Mouse (Mus musculus): ENCODE measurements around the gene Plekha5. TPM values are rescaled to one million over a fixed set of nuclear protein-coding genes. Genes with fewer than 3 reads are reported as not detected.

Gene Plekha5
- total and polyA plus RNA-seq, 2 experiments from 2014 or later = 24.2 to 28.8 TPM

GRCm38 (mm10) chr6:140402766-140403310, 21.0 kb upstream of the Plekha5 start:
- H3K36me3 ChIP-seq (ENCODE audit: insufficient read depth, low read length) = no peaks in the 10 kb centered on the region

DNA sequence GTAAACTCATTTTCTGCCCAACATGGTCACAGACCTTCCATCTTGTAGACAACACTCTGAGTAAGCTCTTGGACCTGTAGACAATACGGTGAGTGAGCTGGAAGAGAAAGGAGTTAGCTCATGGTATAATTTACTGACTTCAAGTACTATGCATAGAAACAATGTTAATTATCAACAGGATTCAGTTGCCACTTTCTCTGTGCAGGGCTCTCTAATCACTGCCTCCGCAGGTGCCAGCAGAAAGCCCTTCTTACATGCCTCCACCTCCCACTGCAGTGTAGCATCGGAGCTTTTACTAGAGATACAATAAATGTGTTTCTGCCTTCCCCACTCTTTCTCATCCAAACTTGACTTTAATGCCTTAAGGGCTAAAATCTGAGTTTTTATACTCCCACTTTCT, 11.9 kb upstream of the Plekha5 start:
- Histone ChIP-seq H3K4me2 (ENCODE audit: low read depth, low read length, poor library complexity, severe bottlenecking) (no peak overlapping the region), H3K27ac (ENCODE audit: low read depth, low read length) (no peak overlapping the region), H3K9me3 (ENCODE audit: low read length) (no peaks in the 10 kb centered on the region), H3K4me1 (ENCODE audit: insufficient read depth, low read length) (no peaks in the 10 kb centered on the region), H3K9ac (replicated peaks; ENCODE audit: low read length, poor library complexity, severe bottlenecking) (no peak overlapping the region), H3K36me3 (ENCODE audit: insufficient read depth, low read length) (no peaks in the 10 kb centered on the region), H3K27me3 (ENCODE audit: insufficient read depth, low read length) (no peaks in the 10 kb centered on the region), H3K4me3 (ENCODE audit: low read depth, low read length) (no peak overlapping the region)
- ATAC-seq (ENCODE audit: low FRiP score) (no peak), DNase-seq (ENCODE audit: low spot score) (no peak)
- WGBS = 70% methylated on average over 3 of the region's 3 CpGs
- no peak for TF ChIP-seq CTCF (IDR thresholded peaks at IDR 0.05)

More at GRCm38 (mm10) chr6:140402766-140403310, 21.0 kb upstream of the Plekha5 start:
- ATAC-seq (ENCODE audit: low FRiP score) (no peak), DNase-seq (ENCODE audit: low spot score) (no peak)
- 89% methylated on average over 13 of the region's 13 CpGs for WGBS
- no peak overlapping the region for H3K9ac ChIP-seq (replicated peaks; ENCODE audit: low read length, poor library complexity, severe bottlenecking)
- TF ChIP-seq CTCF (IDR thresholded peaks at IDR 0.05) = no peak
- H3K4me2 ChIP-seq (ENCODE audit: low read depth, low read length, poor library complexity, severe bottlenecking) = no peak overlapping the region
- H3K27me3 ChIP-seq (ENCODE audit: insufficient read depth, low read length) = no peaks in the 10 kb centered on the region
- no peak overlapping the region for H3K4me3 ChIP-seq (ENCODE audit: low read depth, low read length)
- no peaks in the 10 kb centered on the region for H3K9me3 ChIP-seq (ENCODE audit: low read length)
- H3K4me1 ChIP-seq (ENCODE audit: insufficient read depth, low read length) = no peaks in the 10 kb centered on the region
- H3K27ac ChIP-seq (ENCODE audit: low read depth, low read length) = no peak overlapping the region

GRCm38 (mm10) chr6:140423041-140423845, 611 bp upstream of the Plekha5 start:
- no peak for DNase-seq (ENCODE audit: low spot score)
- Histone ChIP-seq H3K4me2 (ENCODE audit: low read depth, low read length, poor library complexity, severe bottlenecking) (peak overlapping the region; percentile 79), H3K36me3 (ENCODE audit: insufficient read depth, low read length) (no peaks in the 10 kb centered on the region), H3K9me3 (ENCODE audit: low read length) (no peaks in the 10 kb centered on the region), H3K9ac (replicated peaks; ENCODE audit: low read length, poor library complexity, severe bottlenecking) (peak overlapping the region; percentile 98), H3K27me3 (ENCODE audit: insufficient read depth, low read length) (no peaks in the 10 kb centered on the region), H3K4me3 (ENCODE audit: low read depth, low read length) (peak overlapping the region; percentile 100), H3K27ac (ENCODE audit: low read depth, low read length) (peak overlapping the region; percentile 93), H3K4me1 (ENCODE audit: insufficient read depth, low read length) (peaks cover 8% of the 10 kb centered on the region; the same call in 1 of the 2 replicates)
- no peak for ATAC-seq (ENCODE audit: low FRiP score)
- TF ChIP-seq CTCF (IDR thresholded peaks at IDR 0.05) = no peak
- WGBS = 6% methylated on average over 29 of the region's 29 CpGs

DNA sequence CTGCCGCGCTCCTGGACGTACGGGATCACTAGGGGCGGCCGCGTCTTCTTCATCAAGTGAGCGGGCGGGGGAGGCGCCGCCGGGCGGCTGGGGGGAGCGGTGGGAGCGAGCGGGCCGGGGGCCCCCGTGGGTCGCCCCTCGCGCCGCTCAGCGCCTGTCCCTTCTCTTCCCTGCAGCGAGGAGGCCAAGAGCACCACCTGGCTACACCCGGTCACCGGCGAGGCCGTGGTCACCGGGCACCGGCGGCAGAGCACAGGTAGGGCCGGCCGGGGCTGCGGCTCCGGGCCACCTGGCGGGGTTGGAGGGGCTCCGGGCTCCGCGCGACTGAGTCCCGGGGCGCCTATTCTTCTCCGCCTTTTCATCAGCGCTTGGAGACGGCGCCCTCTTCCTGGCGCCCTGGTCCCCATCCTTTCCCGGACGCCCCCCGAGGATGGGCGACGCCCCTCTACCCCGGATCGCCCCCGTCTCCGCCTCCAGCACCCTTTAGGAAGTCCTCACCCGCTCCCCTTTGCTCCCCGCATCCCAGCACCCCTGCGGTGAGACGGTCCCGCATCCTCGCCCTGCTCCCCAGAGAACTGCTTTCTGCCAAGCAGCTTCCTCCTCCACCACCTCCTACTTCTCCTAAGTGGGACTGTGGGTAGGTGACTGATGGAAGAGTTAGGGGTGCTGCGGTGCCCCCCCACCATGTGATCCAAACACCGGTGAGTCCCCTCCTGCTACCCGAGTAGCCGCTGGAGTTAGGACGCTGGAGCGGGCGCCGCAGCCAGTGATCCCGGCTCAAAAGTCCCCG, 542 bp downstream of the Plekha5 start:
- no peak; the same call in 1 of the 2 replicates for TF ChIP-seq CTCF (IDR thresholded peaks at IDR 0.05)
- DNase-seq (ENCODE audit: low spot score) (peak; percentile 32), ATAC-seq (ENCODE audit: low FRiP score) (peak; percentile 76)
- no peaks in the 10 kb centered on the region for H3K9me3 ChIP-seq (ENCODE audit: low read length)
- H3K36me3 ChIP-seq (ENCODE audit: insufficient read depth, low read length) = no peaks in the 10 kb centered on the region
- peak overlapping the region; percentile 93 for H3K27ac ChIP-seq (ENCODE audit: low read depth, low read length)
- peak overlapping the region; percentile 100 for H3K4me3 ChIP-seq (ENCODE audit: low read depth, low read length)
- H3K27me3 ChIP-seq (ENCODE audit: insufficient read depth, low read length) = no peaks in the 10 kb centered on the region
- peak overlapping the region; percentile 79 for H3K4me2 ChIP-seq (ENCODE audit: low read depth, low read length, poor library complexity, severe bottlenecking)
- peaks cover 8% of the 10 kb centered on the region; the same call in 1 of the 2 replicates for H3K4me1 ChIP-seq (ENCODE audit: insufficient read depth, low read length)
- under 1% methylated on average over 43 of the region's 72 CpGs for WGBS
- peak overlapping the region; percentile 98 for H3K9ac ChIP-seq (replicated peaks; ENCODE audit: low read length, poor library complexity, severe bottlenecking)

DNA sequence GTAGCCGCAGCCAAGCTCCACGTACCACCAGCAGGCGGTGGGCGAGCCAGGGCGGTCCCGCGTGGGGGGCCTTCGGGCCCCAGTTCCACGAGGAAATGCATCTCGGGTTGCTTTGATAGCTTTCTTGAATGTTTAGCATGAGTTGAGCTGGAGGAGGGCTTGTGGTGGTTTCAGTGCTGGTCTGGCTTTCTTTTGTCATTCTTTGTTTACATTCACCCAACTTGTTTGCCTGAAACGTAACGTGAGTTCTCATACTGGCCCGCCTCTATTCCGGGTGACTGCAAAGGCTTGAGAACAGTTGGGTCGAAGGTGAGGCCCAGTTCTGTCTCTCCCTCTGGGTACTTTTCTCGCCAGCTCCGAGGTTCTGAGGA, 1.1 kb downstream of the Plekha5 start:
- peak overlapping the region; percentile 79 for H3K4me2 ChIP-seq (ENCODE audit: low read depth, low read length, poor library complexity, severe bottlenecking)
- ATAC-seq (ENCODE audit: low FRiP score) = no peak; the same call in 1 of the 2 replicates
- H3K9ac ChIP-seq (replicated peaks; ENCODE audit: low read length, poor library complexity, severe bottlenecking) = peak overlapping the region; percentile 98
- H3K9me3 ChIP-seq (ENCODE audit: low read length) = no peaks in the 10 kb centered on the region
- H3K4me1 ChIP-seq (ENCODE audit: insufficient read depth, low read length) = peaks cover 8% of the 10 kb centered on the region; the same call in 1 of the 2 replicates
- H3K4me3 ChIP-seq (ENCODE audit: low read depth, low read length) = peak overlapping the region; percentile 100
- peak overlapping the region; percentile 93 for H3K27ac ChIP-seq (ENCODE audit: low read depth, low read length)
- peak; percentile 55 for TF ChIP-seq CTCF (IDR thresholded peaks at IDR 0.05)
- peak; percentile 27 for DNase-seq (ENCODE audit: low spot score)
- no peaks in the 10 kb centered on the region for H3K36me3 ChIP-seq (ENCODE audit: insufficient read depth, low read length)
- H3K27me3 ChIP-seq (ENCODE audit: insufficient read depth, low read length) = no peaks in the 10 kb centered on the region
- WGBS = under 1% methylated on average over 17 of the region's 17 CpGs
